Mouse (Mus musculus) urinary bladder, postnatal 0 days (tissue): ENCODE data around the gene Ccdc177. TPM values are rescaled to one million over a fixed set of nuclear protein-coding genes. Genes with fewer than 3 reads are reported as not detected.

Source experiments
- polyA plus RNA-seq: library from polyadenylated mRNA; unstranded; fragments of >200 nt; fragmentation: Nextera tagmentation; extraction: Ambion mirVana; gene quantifications from 2 replicates; pipeline ENCODE4 v1.2.1, GENCODE M21; 2015

The Ccdc177 gene
- polyA plus RNA-seq = 0.04 TPM in 1 of 2 replicates, not detected in the other

GRCm38 (mm10) chr12:80760396-80760801 is at the start of gene Ccdc177:
Ccdc177 (minus strand) TSS chr12:80760687.

GRCm38 (mm10) chr12:80789849-80790694 is 29.6 kb upstream of the Ccdc177 start, which contains the start of gene Susd6:
Susd6 (plus strand) TSS chr12:80790510.

Other genes with a start within 250 kb of the Ccdc177 start
- gene Galnt16, start 242.4 kb downstream of the Ccdc177 start, polyA plus RNA-seq = 8.0 and 10.2 TPM in 2 replicates
- gene Slc39a9, start 116.8 kb downstream of the Ccdc177 start, polyA plus RNA-seq = 14.1 and 15.4 TPM in 2 replicates
- 126 and 156 TPM in 2 replicates for gene Erh, start 116.3 kb downstream of the Ccdc177 start, polyA plus RNA-seq
- 12.5 and 13.6 TPM in 2 replicates for gene Plekhd1, start 68.1 kb downstream of the Ccdc177 start, polyA plus RNA-seq
- 20.1 and 22.1 TPM in 2 replicates for gene Susd6, start 29.8 kb upstream of the Ccdc177 start, polyA plus RNA-seq
- 380 and 458 TPM in 2 replicates for gene Srsf5, start 184.8 kb upstream of the Ccdc177 start, polyA plus RNA-seq
- gene Slc10a1, start 208.0 kb upstream of the Ccdc177 start, polyA plus RNA-seq = 0.35 and 0.81 TPM in 2 replicates